Mouse (Mus musculus) R1 (cell line): ENCODE results near the gene Olfr514.

Experiments
- DNase-seq: peaks from one replicate; pipeline ENCODE4 v3.0.0-alpha.2; 2018; ENCODE audit warnings: low read depth, low spot score

Olfr514 gene

GRCm38 (mm10) chr7:108825897-108826296, at the start of gene Olfr514:
Olfr514 (minus strand) TSS chr7:108825997.
- no peak for DNase-seq

- DNase-seq: no peak
Observed at GRCm38 (mm10) chr7:108872279-108872678, 46.5 kb upstream of the Olfr514 start, which contains the start of gene Olfr517. Olfr517 (minus strand) TSS chr7:108872379.

GRCm38 (mm10) chr7:108850429-108850828, 24.6 kb upstream of the Olfr514 start, which contains the start of gene Olfr516:
Olfr516 (minus strand) TSS chr7:108850529.
- no peak for DNase-seq

- DNase-seq: peak; percentile 54
Observed at GRCm38 (mm10) chr7:108814593-108815215, 11.1 kb downstream of the Olfr514 start.

- no peak for DNase-seq
Observed at GRCm38 (mm10) chr7:108797205-108797933, 28.4 kb downstream of the Olfr514 start.
